Mouse (Mus musculus) left cerebral cortex, adult 8-10 months (tissue): ENCODE data around the gene Mrps18a. TPM values are rescaled to one million over a fixed set of nuclear protein-coding genes. Genes with fewer than 3 reads are reported as not detected.

Experiments
- DNase-seq, 2 experiments: peaks; one replicate each; pipeline ENCODE4 v3.0.0; 2022; ENCODE audit warnings: low spot score in 2 of 2
- total RNA-seq, 4 experiments: library from RNA; stranded (reverse); gene quantifications; 2 replicates each; pipeline ENCODE4 v1.2.4; 2022

Gene Mrps18a
- total RNA-seq, 4 experiments from 2014 or later = 85.2 to 92.1 (median 89.0) TPM

GRCm38 (mm10) chr17:46101906-46102305 is 8.9 kb upstream of the Mrps18a start:
- no peak for DNase-seq

GRCm38 (mm10) chr17:46102608-46103159 is 8.1 kb upstream of the Mrps18a start:
- DNase-seq = no peak

GRCm38 (mm10) chr17:46104487-46104886 is 6.3 kb upstream of the Mrps18a start:
- DNase-seq = no peak

- no peak for DNase-seq
Measured at GRCm38 (mm10) chr17:46108286-46108685, 2.5 kb upstream of the Mrps18a start.

GRCm38 (mm10) chr17:46115489-46115888 is 4.7 kb downstream of the Mrps18a start:
- DNase-seq = no peak

- no peak for DNase-seq
Measured at GRCm38 (mm10) chr17:46116138-46116537, 5.4 kb downstream of the Mrps18a start.

- DNase-seq = no peak
Measured at GRCm38 (mm10) chr17:46116881-46117280, 6.1 kb downstream of the Mrps18a start.

- DNase-seq = no peak
Measured at GRCm38 (mm10) chr17:46117623-46118422, 7.0 kb downstream of the Mrps18a start.

GRCm38 (mm10) chr17:46118423-46118850 is 7.7 kb downstream of the Mrps18a start:
- no peak for DNase-seq

- peak in 1 of 2 experiments; percentile 72 for DNase-seq
Measured at GRCm38 (mm10) chr17:46119641-46120040, 8.9 kb downstream of the Mrps18a start.

- no peak for DNase-seq
Measured at GRCm38 (mm10) chr17:46122791-46123190, 12.0 kb downstream of the Mrps18a start.

GRCm38 (mm10) chr17:46123285-46123684 is 12.5 kb downstream of the Mrps18a start:
- DNase-seq = no peak

GRCm38 (mm10) chr17:46123953-46124700 is 13.3 kb downstream of the Mrps18a start:
- no peak for DNase-seq

GRCm38 (mm10) chr17:46126608-46127007 is 15.8 kb downstream of the Mrps18a start:
- no peak for DNase-seq

- DNase-seq = no peak
Measured at GRCm38 (mm10) chr17:46127814-46128493, 17.2 kb downstream of the Mrps18a start.

- no peak for DNase-seq
Measured at GRCm38 (mm10) chr17:46129741-46130498, 19.1 kb downstream of the Mrps18a start.

GRCm38 (mm10) chr17:46132058-46132718 is 21.4 kb downstream of the Mrps18a start:
- peak in 1 of 2 experiments; percentile 75 for DNase-seq

GRCm38 (mm10) chr17:46132862-46133261 is 22.1 kb downstream of the Mrps18a start:
- no peak for DNase-seq

GRCm38 (mm10) chr17:46138563-46139236 is 27.9 kb downstream of the Mrps18a start:
- no peak for DNase-seq

- no peak for DNase-seq
Measured at GRCm38 (mm10) chr17:46139872-46140271, 29.1 kb downstream of the Mrps18a start.
